Mouse (Mus musculus): Measurements from ENCODE around the gene Ubr1.

The Ubr1 gene

DNA sequence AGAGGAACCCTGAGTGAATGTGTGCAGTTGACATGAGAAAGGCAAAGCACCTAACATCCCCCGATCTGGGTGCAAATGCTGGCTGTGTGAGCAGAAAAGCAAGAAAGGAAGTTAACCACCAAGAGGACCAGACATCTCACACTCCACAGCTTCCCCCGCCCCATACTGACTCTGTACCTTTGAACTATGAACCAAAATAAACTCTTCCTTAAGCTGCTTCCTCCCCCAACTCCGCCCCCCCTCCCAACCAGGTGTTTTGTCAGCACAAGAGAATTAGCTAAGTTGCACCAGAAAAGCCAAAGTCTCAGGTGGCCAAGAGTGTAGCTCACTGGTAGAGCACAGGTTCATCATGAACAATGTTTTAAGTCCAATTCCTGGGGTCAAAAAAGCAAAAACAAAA, 117.4 kb downstream of the Ubr1 start:
- no peak for DNase-seq (ENCODE audit: low spot score)

DNA sequence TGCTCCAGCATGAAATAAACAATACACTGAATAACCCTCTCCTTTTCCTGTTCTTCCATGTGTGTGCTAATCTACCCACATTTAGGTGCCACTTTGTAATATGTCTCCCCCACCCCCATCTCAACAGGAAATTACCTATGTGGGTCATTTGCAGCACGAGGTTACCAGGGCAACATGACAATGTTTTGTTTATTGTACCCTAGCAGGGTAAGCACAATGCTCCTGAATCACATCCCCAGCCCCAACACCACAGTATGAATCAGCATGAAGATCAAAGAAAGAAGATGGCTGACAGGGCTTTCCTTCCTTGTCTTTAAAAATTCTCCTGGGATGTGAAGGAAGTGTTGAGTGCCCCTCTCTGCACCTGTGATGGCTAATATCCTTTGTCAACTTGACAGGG, 117.9 kb downstream of the Ubr1 start:
- DNase-seq (ENCODE audit: low spot score): no peak

GRCm38 (mm10) chr2:120850424-120851082, 120.0 kb downstream of the Ubr1 start, which contains the start of gene Ttbk2:
Gene Ttbk2, minus strand, starts transcription at chr2:120850604.
- peak; percentile 98 for DNase-seq (ENCODE audit: low spot score)

GRCm38 (mm10) chr2:120849449-120850423, 120.8 kb downstream of the Ubr1 start, which contains the start of gene Cdan1:
Gene Cdan1, minus strand, starts transcription at chr2:120850128.
- no peak for DNase-seq (ENCODE audit: low spot score)

DNA sequence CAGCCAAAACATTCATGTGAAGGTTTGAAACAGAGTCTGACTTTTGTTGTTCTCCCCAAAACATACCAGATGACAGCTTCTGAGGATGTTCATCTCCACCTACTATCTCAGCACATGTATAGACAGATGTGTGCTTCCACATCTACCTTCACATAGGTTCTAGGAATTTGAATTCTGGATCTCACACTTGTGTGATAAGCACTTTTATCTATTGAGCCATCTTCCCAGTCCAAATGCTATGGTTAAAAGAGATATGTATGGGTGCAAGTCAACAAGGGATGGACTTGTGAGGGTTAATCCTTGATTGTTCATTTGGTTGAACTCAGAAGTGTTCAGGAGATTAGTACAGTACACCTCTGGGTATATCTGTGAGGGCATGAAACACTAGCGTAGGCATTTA, 125.2 kb downstream of the Ubr1 start:
- DNase-seq (ENCODE audit: low spot score): no peak

- DNase-seq (ENCODE audit: low spot score): no peak
Measured at GRCm38 (mm10) chr2:120843990-120844389, 126.5 kb downstream of the Ubr1 start.

- no peak for DNase-seq (ENCODE audit: low spot score)
Measured at GRCm38 (mm10) chr2:120841211-120841610, 129.3 kb downstream of the Ubr1 start.

GRCm38 (mm10) chr2:120835167-120835566, 135.3 kb downstream of the Ubr1 start:
- DNase-seq (ENCODE audit: low spot score): no peak

GRCm38 (mm10) chr2:120826936-120827638, 143.4 kb downstream of the Ubr1 start:
- no peak for DNase-seq (ENCODE audit: low spot score)

Measured in layer of hippocampus, adult 9-10 months (tissue).